Mouse (Mus musculus) heart, postnatal 0 days (tissue): ENCODE data around the gene Akr1c20. TPM values are rescaled to one million over a fixed set of nuclear protein-coding genes. Genes with fewer than 3 reads are reported as not detected.

ENCODE experiments used
- ATAC-seq: fragments of 200-750 bp; cut with Nextera tagmentation; 2 replicates; pipeline ENCODE4 v1.8.0; 2017; ENCODE audit warnings: low read depth, moderate number of reproducible peaks, moderate library complexity; ENCODE audit not compliant: insufficient read depth
- DNase-seq: peaks from one replicate; pipeline ENCODE4 v3.0.0-alpha.2; 2016; ENCODE audit warnings: low spot score
- H3K27ac ChIP-seq: fragments of 300-500 bp; sonication (generic); 2 replicates; pipeline ENCODE4 v1.5.1; 2014; ENCODE audit warnings: low read depth, mild to moderate bottlenecking
- H3K27me3 ChIP-seq: fragments of 300-500 bp; sonication (generic); 2 replicates; pipeline ENCODE4 v1.6.1; 2014; ENCODE audit warnings: low read length, mixed read lengths; ENCODE audit not compliant: control insufficient read depth, insufficient read depth
- H3K36me3 ChIP-seq: fragments of 300-500 bp; sonication (generic); replicated peaks from 2 replicates; pipeline ENCODE4 v1.6.1; 2014; ENCODE audit warnings: low read length, mixed read lengths; ENCODE audit not compliant: control insufficient read depth, insufficient read depth
- H3K4me1 ChIP-seq: fragments of 300-500 bp; sonication (generic); 2 replicates; pipeline ENCODE4 v1.6.1; 2014; ENCODE audit warnings: antibody characterized with exemption; ENCODE audit not compliant: control insufficient read depth, insufficient read depth
- H3K4me2 ChIP-seq: fragments of 300-500 bp; sonication (generic); 2 replicates; pipeline ENCODE4 v1.6.1; 2014; ENCODE audit warnings: low read depth, mild to moderate bottlenecking, low read length, moderate library complexity
- H3K4me3 ChIP-seq: fragments of 300-500 bp; sonication (generic); 2 replicates; pipeline ENCODE4 v1.5.1; 2014; ENCODE audit warnings: low read depth, low read length
- H3K9ac ChIP-seq: fragments of 300-500 bp; sonication (generic); replicated peaks from 2 replicates; pipeline ENCODE4 v1.6.1; 2014; ENCODE audit warnings: low read depth, low read length, mixed read lengths
- H3K9me3 ChIP-seq: fragments of 300-500 bp; sonication (generic); replicated peaks from 2 replicates; pipeline ENCODE4 v1.6.1; 2016; ENCODE audit warnings: low read length; ENCODE audit not compliant: control insufficient read depth
- CTCF ChIP-seq: IDR thresholded peaks from 2 replicates; pipeline ENCODE4 v1.5.1; 2016; ENCODE audit warnings: antibody characterized with exemption, control low read depth, low read depth
- EP300 ChIP-seq: IDR thresholded peaks from 2 replicates; pipeline ENCODE4 v1.6.1; 2016; ENCODE audit warnings: antibody characterized with exemption, low read depth
- WGBS: fragments of 180-500 bp; shearing (Covaris S2); extraction: QIAGEN DNeasy Blood & Tissue Kit; methylation state at CpG from one replicate; pipeline ENCODE4 v1.1.7; 2014; 5-methylcytosine and 5-hydroxymethylcytosine counted together
- polyA plus RNA-seq: library from polyadenylated mRNA; unstranded; fragments of >200 nt; fragmentation: Nextera tagmentation; extraction: Ambion mirVana; gene quantifications from 2 replicates; pipeline ENCODE4 v1.2.1, GENCODE M21; 2015
- total RNA-seq: library from RNA; depleted of rRNA; stranded (reverse); fragments of >200 nt; gene quantifications from 2 replicates; pipeline ENCODE4 v1.2.3, GENCODE M21; 2014; ENCODE audit warnings: low replicate concordance; rRNA removed

Gene Akr1c20
- total and polyA plus RNA-seq, 2 experiments from 2014 or later = not detected

GRCm38 (mm10) chr13:4465641-4466040 is 57.5 kb downstream of the Akr1c20 start:
- DNase-seq (no peak), ATAC-seq (no peak)
- Histone ChIP-seq H3K9me3 (no peaks in the 10 kb centered on the region), H3K27ac (no peak overlapping the region), H3K27me3 (no peaks in the 10 kb centered on the region), H3K9ac (no peak overlapping the region), H3K36me3 (no peaks in the 10 kb centered on the region), H3K4me3 (no peak overlapping the region), H3K4me2 (no peak overlapping the region), H3K4me1 (no peaks in the 10 kb centered on the region)
- no peak for TF ChIP-seq CTCF
- TF ChIP-seq EP300 = no peak
- WGBS = 71% methylated on average over 2 of the region's 2 CpGs

Other genes starting within 250 kb of the Akr1c20 start
- gene Akr1c12, start 243.9 kb downstream of the Akr1c20 start, total RNA-seq = not detected in 2 replicates
- gene Akr1c12, start 243.9 kb downstream of the Akr1c20 start, polyA plus RNA-seq = 0.43 and 0.49 TPM in 2 replicates
- gene Akr1c6, start 89.0 kb downstream of the Akr1c20 start, total RNA-seq = not detected in 2 replicates
- not detected in 2 replicates for gene Akr1c6, start 89.0 kb downstream of the Akr1c20 start, polyA plus RNA-seq
- gene Akr1c21, start 50.7 kb upstream of the Akr1c20 start, total RNA-seq = not detected in 2 replicates
- not detected in 2 replicates for gene Akr1c21, start 50.7 kb upstream of the Akr1c20 start, polyA plus RNA-seq
- 9.0 and 26.9 TPM in 2 replicates for gene Akr1e1, start 85.8 kb upstream of the Akr1c20 start, total RNA-seq
- 37.3 and 39.2 TPM in 2 replicates for gene Akr1e1, start 85.8 kb upstream of the Akr1c20 start, polyA plus RNA-seq